7 mouse cellular contexts compared by ENCODE assay signal in the genomic region with DNA sequence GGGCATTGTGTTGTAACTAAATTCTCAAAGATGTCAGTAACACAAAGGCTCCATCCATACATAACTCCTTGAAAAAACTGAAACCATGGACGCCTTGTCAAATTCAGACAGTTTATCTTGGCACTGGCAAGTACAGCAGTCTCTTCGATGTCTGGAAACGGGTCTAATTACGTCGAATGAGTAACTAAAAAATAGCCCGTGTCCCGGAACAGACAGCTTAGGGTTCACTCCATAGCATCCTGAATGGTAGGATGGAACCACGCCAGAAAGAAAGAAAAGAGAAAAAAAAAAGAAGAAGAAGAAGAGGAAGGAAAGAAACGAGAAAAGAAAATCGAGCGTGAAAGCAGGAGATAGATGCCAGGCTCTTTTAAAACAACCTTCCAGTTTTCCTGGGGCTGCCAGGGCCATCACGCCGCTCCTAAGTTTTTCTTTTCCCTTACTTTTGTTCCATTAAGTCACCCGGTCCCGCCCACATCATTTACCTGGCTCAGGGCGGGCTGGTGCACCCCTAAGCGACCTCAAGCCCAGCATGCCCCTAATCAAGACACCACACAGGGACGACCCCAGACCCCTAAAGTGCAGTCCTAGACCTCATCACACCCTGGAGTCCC. TPM values are rescaled to one million over a fixed set of nuclear protein-coding genes. Genes with fewer than 3 reads are reported as not detected.
DNase-seq lines count a peak whose midpoint lies in the region; ATAC-seq lines count a peak whose summit lies in the region.

No protein-coding gene starts in this region.

- peak overlapping the region; percentile 68 for H3K4me3 ChIP-seq in neural tube, embryonic 11.5 days (ENCODE audit: low read depth, low read length)
- H3K4me3 ChIP-seq in forebrain, embryonic 10.5 days: peak overlapping the region; percentile 77
- peak overlapping the region; percentile 69 for H3K4me3 ChIP-seq in limb, embryonic 13.5 days
- H3K4me3 ChIP-seq in stomach, embryonic 16.5 days (replicated peaks; ENCODE audit: low read length): peak overlapping the region; percentile 80

- no peak for ATAC-seq in neural tube, embryonic 11.5 days (ENCODE audit: insufficient read depth, low FRiP score, low TSS enrichment)
- no peak for ATAC-seq in limb, embryonic 13.5 days (ENCODE audit: low FRiP score, low read depth)
- peak; percentile 5; the same call in 1 of the 2 replicates for ATAC-seq in stomach, embryonic 16.5 days (ENCODE audit: insufficient read depth, low FRiP score)

- no peaks in the 10 kb centered on the region for H3K9me3 ChIP-seq in neural tube, embryonic 11.5 days (ENCODE audit: control insufficient read depth, low read length)
- no peaks in the 10 kb centered on the region for H3K9me3 ChIP-seq in forebrain, embryonic 10.5 days
- no peaks in the 10 kb centered on the region for H3K9me3 ChIP-seq in limb, embryonic 13.5 days
- no peaks in the 10 kb centered on the region for H3K9me3 ChIP-seq in stomach, embryonic 16.5 days (replicated peaks; ENCODE audit: control insufficient read depth, low read length)

- peaks cover 4% of the 10 kb centered on the region; the same call in 1 of the 2 replicates for H3K4me1 ChIP-seq in neural tube, embryonic 11.5 days (ENCODE audit: control insufficient read depth, insufficient read depth, low read length)
- peaks cover 22% of the 10 kb centered on the region for H3K4me1 ChIP-seq in forebrain, embryonic 10.5 days
- H3K4me1 ChIP-seq in limb, embryonic 13.5 days: peaks cover 12% of the 10 kb centered on the region; the same call in 1 of the 2 replicates
- peaks cover 6% of the 10 kb centered on the region; the same call in 1 of the 2 replicates for H3K4me1 ChIP-seq in stomach, embryonic 16.5 days (ENCODE audit: control insufficient read depth, insufficient read depth, low read length)

- 4% methylated on average over 18 of the region's 18 CpGs for WGBS in neural tube, embryonic 11.5 days
- 6% methylated on average over 18 of the region's 18 CpGs for WGBS in forebrain, embryonic 10.5 days
- WGBS in limb, embryonic 13.5 days: 3% methylated on average over 18 of the region's 18 CpGs
- 2% methylated on average over 18 of the region's 18 CpGs for WGBS in stomach, embryonic 16.5 days

- peak overlapping the region; percentile 88 for H3K4me2 ChIP-seq in neural tube, embryonic 11.5 days (ENCODE audit: low read depth)
- peak overlapping the region; percentile 85 for H3K4me2 ChIP-seq in limb, embryonic 13.5 days (replicated peaks)
- H3K4me2 ChIP-seq in stomach, embryonic 16.5 days (ENCODE audit: low read depth, low read length): peak overlapping the region; percentile 76

- H3K27ac ChIP-seq in neural tube, embryonic 11.5 days (ENCODE audit: low read depth, low read length): no peak overlapping the region
- peak overlapping the region; percentile 82 for H3K27ac ChIP-seq in forebrain, embryonic 10.5 days
- 0 out of 2 replicates have a peak overlapping the region, but pooled peaks have one; percentile 63 for H3K27ac ChIP-seq in limb, embryonic 13.5 days
- peak overlapping the region; percentile 91 for H3K27ac ChIP-seq in stomach, embryonic 16.5 days (ENCODE audit: low read length)

- H3K36me3 ChIP-seq in neural tube, embryonic 11.5 days (ENCODE audit: control insufficient read depth, insufficient read depth, low read length): no peaks in the 10 kb centered on the region
- H3K36me3 ChIP-seq in forebrain, embryonic 10.5 days (replicated peaks): no peaks in the 10 kb centered on the region
- H3K36me3 ChIP-seq in limb, embryonic 13.5 days: no peaks in the 10 kb centered on the region
- no peaks in the 10 kb centered on the region for H3K36me3 ChIP-seq in stomach, embryonic 16.5 days (ENCODE audit: control insufficient read depth, insufficient read depth, low read length)

- H3K27me3 ChIP-seq in neural tube, embryonic 11.5 days (ENCODE audit: control insufficient read depth, insufficient read depth, low read length): peaks cover 9% of the 10 kb centered on the region
- H3K27me3 ChIP-seq in forebrain, embryonic 10.5 days (ENCODE audit: poor library complexity, severe bottlenecking): peaks cover 19% of the 10 kb centered on the region
- peaks cover 11% of the 10 kb centered on the region; the same call in 1 of the 2 replicates for H3K27me3 ChIP-seq in limb, embryonic 13.5 days
- no peaks in the 10 kb centered on the region for H3K27me3 ChIP-seq in stomach, embryonic 16.5 days (ENCODE audit: control insufficient read depth, insufficient read depth, low read length)

- H3K9ac ChIP-seq in neural tube, embryonic 11.5 days (ENCODE audit: low read length): peak overlapping the region; percentile 59
- peak overlapping the region; percentile 70 for H3K9ac ChIP-seq in limb, embryonic 13.5 days
- H3K9ac ChIP-seq in stomach, embryonic 16.5 days (ENCODE audit: low read length): peak overlapping the region; percentile 83

- DNase-seq in neural tube, embryonic 11.5 days (ENCODE audit: low spot score): no peak
- DNase-seq in neural tube, embryonic 10.5 days (ENCODE audit: extremely low spot score, low spot score): no peak
- no peak for DNase-seq in forebrain, embryonic 10.5 days (ENCODE audit: extremely low spot score, low spot score)
- no peak for DNase-seq in MN1 (ENCODE audit: low spot score)
- no peak for DNase-seq in cerebellum, postnatal 14 days

RNA-seq across cellular contexts. Expression of gene Myo1d, which starts 0.8 kb away (rescaled TPM):
- polyA plus RNA-seq in neural tube, embryonic 11.5 days (2014; fragmentation: Nextera tagmentation; extraction: Ambion mirVana): 2.8 and 2.9 TPM in 2 replicates
- polyA plus RNA-seq in forebrain, embryonic 10.5 days (2016; fragmentation: Nextera tagmentation; extraction: Ambion mirVana): 2.0 and 2.3 TPM in 2 replicates
- 6.7 and 7.9 TPM in 2 replicates for polyA plus RNA-seq in limb, embryonic 13.5 days (2015; fragmentation: Nextera tagmentation; extraction: Ambion mirVana)
- polyA plus RNA-seq in stomach, embryonic 16.5 days (2015; fragmentation: Nextera tagmentation; extraction: Ambion mirVana): 31.7 and 33.8 TPM in 2 replicates

RNA-seq across cellular contexts. Expression of gene Tmem98, which starts 31.0 kb away (rescaled TPM):
- 76.3 and 84.4 TPM in 2 replicates for polyA plus RNA-seq in neural tube, embryonic 11.5 days (2014; fragmentation: Nextera tagmentation; extraction: Ambion mirVana)
- polyA plus RNA-seq in forebrain, embryonic 10.5 days (2016; fragmentation: Nextera tagmentation; extraction: Ambion mirVana): 92.0 and 95.6 TPM in 2 replicates
- polyA plus RNA-seq in limb, embryonic 13.5 days (2015; fragmentation: Nextera tagmentation; extraction: Ambion mirVana): 106 and 107 TPM in 2 replicates
- polyA plus RNA-seq in stomach, embryonic 16.5 days (2015; fragmentation: Nextera tagmentation; extraction: Ambion mirVana): 111 and 121 TPM in 2 replicates
